Mouse (Mus musculus) liver, adult 2 months (tissue): ENCODE results near the gene Polr2c. TPM values are rescaled to one million over a fixed set of nuclear protein-coding genes. Genes with fewer than 3 reads are reported as not detected.

ENCODE experiments used
- DNase-seq: peaks from one replicate; pipeline ENCODE4 v3.0.0-alpha.2; 2011; ENCODE audit warnings: low read depth, low spot score; ENCODE audit errors: extremely low read depth
- H3K27ac ChIP-seq: fragments of 200-500 bp; replicated peaks from 2 replicates; pipeline ENCODE4 v1.5.1; 2012; ENCODE audit warnings: low read depth, mild to moderate bottlenecking, control low read depth, inconsistent platforms, low read length; ENCODE audit not compliant: insufficient read depth
- H3K27me3 ChIP-seq: fragments of 200-500 bp; 2 replicates; pipeline ENCODE4 v1.6.1; 2012; ENCODE audit warnings: mild to moderate bottlenecking, moderate library complexity, low read length, inconsistent platforms; ENCODE audit not compliant: control insufficient read depth, insufficient read depth
- H3K36me3 ChIP-seq: fragments of 200-500 bp; 2 replicates; pipeline ENCODE4 v1.6.1; 2012; ENCODE audit warnings: low read length, inconsistent platforms; ENCODE audit not compliant: control insufficient read depth, insufficient read depth
- H3K4me1 ChIP-seq: fragments of 200-500 bp; 2 replicates; pipeline ENCODE4 v1.6.1; 2011; ENCODE audit warnings: low read length; ENCODE audit not compliant: control insufficient read depth, insufficient read depth
- H3K4me3 ChIP-seq: fragments of 200-500 bp; 2 replicates; pipeline ENCODE4 v1.5.1; 2011; ENCODE audit warnings: low read depth, mild to moderate bottlenecking, control low read depth, low read length, moderate library complexity; ENCODE audit not compliant: insufficient read depth
- H3K79me2 ChIP-seq: fragments of 200-500 bp; 2 replicates; pipeline ENCODE4 v1.6.1; 2012; ENCODE audit warnings: inconsistent platforms, mild to moderate bottlenecking, low read length, moderate library complexity; ENCODE audit not compliant: control insufficient read depth, insufficient read depth
- H3K9ac ChIP-seq: fragments of 200-500 bp; 2 replicates; pipeline ENCODE4 v1.6.1; 2012; ENCODE audit warnings: low read depth, mild to moderate bottlenecking, control low read depth, inconsistent platforms, low read length
- CTCF ChIP-seq: fragments of 200-500 bp; IDR thresholded peaks from 2 replicates; pipeline ENCODE4 v1.5.1; 2011; ENCODE audit warnings: low read depth, low read length, control low read depth
- POLR2A ChIP-seq: fragments of 200-500 bp; IDR thresholded peaks from 2 replicates; pipeline ENCODE4 v1.6.1; 2011; ENCODE audit warnings: low read length, control low read depth; ENCODE audit not compliant: insufficient read depth; ENCODE audit errors: extremely low read depth
- WGBS: fragments of 180-500 bp; shearing (Covaris S2); methylation state at CpG from one replicate; pipeline ENCODE4 v1.1.7; 2018; 5-methylcytosine and 5-hydroxymethylcytosine counted together
- polyA plus RNA-seq: library from polyadenylated mRNA; depleted of rRNA; stranded (reverse); fragments of >200 nt; gene quantifications from 2 replicates; pipeline ENCODE4 v1.2.3, GENCODE M21; 2012
- total RNA-seq: library from RNA; depleted of rRNA; stranded (reverse); fragments of >200 nt; gene quantifications from 2 replicates; pipeline ENCODE4 v1.2.3, GENCODE M21; 2014

The Polr2c gene
- total and polyA plus RNA-seq, 2 experiments: 27.4 to 47.3 TPM

GRCm38 (mm10) chr8:94857011-94857345 is 272 bp upstream of the Polr2c start:
- Histone ChIP-seq H3K79me2 (peaks cover 8% of the 10 kb centered on the region), H3K27ac (no peak overlapping the region), H3K4me1 (no peaks in the 10 kb centered on the region), H3K27me3 (no peaks in the 10 kb centered on the region), H3K4me3 (no peak overlapping the region), H3K36me3 (peaks cover 23% of the 10 kb centered on the region), H3K9ac (peak overlapping the region; percentile 40; the same call in 1 of the 2 replicates)
- TF ChIP-seq CTCF (no peak), POLR2A (no peak)
- peak; percentile 51 for DNase-seq
- 12% methylated on average over 5 of the region's 5 CpGs for WGBS

- H3K4me1 ChIP-seq: no peaks in the 10 kb centered on the region
- DNase-seq: peak; percentile 49
- H3K79me2 ChIP-seq: peaks cover 8% of the 10 kb centered on the region
- no peak overlapping the region for H3K9ac ChIP-seq
- no peaks in the 10 kb centered on the region for H3K27me3 ChIP-seq
- no peak overlapping the region for H3K4me3 ChIP-seq
- 79% methylated on average over 8 of the region's 8 CpGs for WGBS
- TF ChIP-seq CTCF (peak; percentile 33; the same call in 1 of the 2 replicates), POLR2A (no peak)
- H3K27ac ChIP-seq: no peak overlapping the region
- H3K36me3 ChIP-seq: peaks cover 11% of the 10 kb centered on the region
These were observed 4.2 kb downstream of the Polr2c start for GRCm38 (mm10) chr8:94861352-94861910.

GRCm38 (mm10) chr8:94862487-94863220 is 5.4 kb downstream of the Polr2c start:
- H3K4me3 ChIP-seq: no peak overlapping the region
- peaks cover 11% of the 10 kb centered on the region for H3K36me3 ChIP-seq
- H3K27ac ChIP-seq: no peak overlapping the region
- H3K9ac ChIP-seq: no peak overlapping the region
- H3K4me1 ChIP-seq: no peaks in the 10 kb centered on the region
- no peak for TF ChIP-seq CTCF
- no peak for TF ChIP-seq POLR2A
- H3K79me2 ChIP-seq: peaks cover 4% of the 10 kb centered on the region
- WGBS: 85% methylated on average over 12 of the region's 12 CpGs
- no peaks in the 10 kb centered on the region for H3K27me3 ChIP-seq
- no peak for DNase-seq

- Histone ChIP-seq H3K36me3 (peaks cover 11% of the 10 kb centered on the region), H3K27ac (no peak overlapping the region), H3K4me1 (no peaks in the 10 kb centered on the region), H3K79me2 (no peaks in the 10 kb centered on the region), H3K4me3 (no peak overlapping the region), H3K9ac (no peak overlapping the region), H3K27me3 (no peaks in the 10 kb centered on the region)
- WGBS: 70% methylated on average over 10 of the region's 10 CpGs
- no peak for TF ChIP-seq POLR2A
- no peak for TF ChIP-seq CTCF
- DNase-seq: no peak
These were observed 6.8 kb downstream of the Polr2c start for GRCm38 (mm10) chr8:94863897-94864673.

- no peaks in the 10 kb centered on the region for H3K4me1 ChIP-seq
- no peak overlapping the region for H3K4me3 ChIP-seq
- no peaks in the 10 kb centered on the region for H3K27me3 ChIP-seq
- TF ChIP-seq POLR2A (no peak), CTCF (no peak)
- no peak for DNase-seq
- no peak overlapping the region for H3K9ac ChIP-seq
- peaks cover 11% of the 10 kb centered on the region for H3K36me3 ChIP-seq
- no peaks in the 10 kb centered on the region for H3K79me2 ChIP-seq
- H3K27ac ChIP-seq: no peak overlapping the region
- 79% methylated on average over 10 of the region's 10 CpGs for WGBS
These were observed 8.0 kb downstream of the Polr2c start for GRCm38 (mm10) chr8:94865292-94865691.
